In the genomic region with DNA sequence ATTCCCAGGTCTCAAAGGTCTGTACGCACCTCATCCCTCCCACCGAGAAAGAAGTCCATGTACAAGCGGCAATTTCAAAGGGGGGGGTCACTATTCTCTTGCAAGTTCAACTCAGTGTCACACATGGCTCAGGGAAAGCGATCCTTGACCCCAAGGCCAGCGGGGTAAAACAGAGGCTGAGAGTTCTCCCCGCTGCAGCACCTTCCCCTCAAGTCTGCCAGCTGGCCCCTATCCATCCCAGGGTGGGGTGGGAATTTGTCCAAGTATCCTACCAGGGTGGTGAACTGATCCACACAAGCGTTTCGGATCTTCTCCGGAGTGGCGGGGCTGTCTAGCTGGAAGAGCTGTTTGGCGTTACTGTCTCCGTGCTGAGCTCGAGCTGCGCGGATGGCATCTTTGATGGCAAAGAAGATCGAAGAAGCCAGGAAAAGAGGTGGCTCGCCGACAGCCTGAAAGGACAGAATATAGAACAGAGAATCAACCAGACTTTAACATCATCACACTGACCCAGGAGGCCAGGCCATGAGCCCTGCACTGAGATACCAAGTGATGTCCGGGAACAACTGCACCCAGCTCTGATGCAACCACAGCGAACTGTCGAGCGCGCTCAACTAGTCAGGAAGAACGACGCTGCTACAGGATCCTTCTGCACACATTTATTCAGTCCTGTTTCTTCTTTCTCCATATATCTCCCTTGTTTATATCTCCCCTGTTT, we compare ENCODE assay signal across 13 mouse cellular contexts.
DNase-seq lines count a peak whose midpoint lies in the region.
"Had no signal": no experiment of that assay in that cellular context is flagged by ENCODE, and none has a peak within 500 bp of the region (broad histone marks: within the 10 kb centered on the region; RNA-seq: fewer than 3 reads in every experiment).

No protein-coding gene starts in this region.

- intact Hi-C loops in left cerebral cortex, postnatal 4 days (cut with DNase I), result loop anchor here (10.0 kb wide), 1 partner anchor 1021 kb away; no protein-coding TSS in a partner anchor

- DNase-seq in embryo, embryonic 10.5 days (ENCODE audit: low spot score), result peak; percentile 1
- no peak for DNase-seq in embryo, embryonic 9.5 days (ENCODE audit: extremely low spot score)
- peak; percentile 31 for DNase-seq in left cerebral cortex, postnatal 4 days
- no peak for DNase-seq in left cerebral cortex, adult 9 months (ENCODE audit: low spot score in 2 of 2)
- peak; percentile 43 to 52 for DNase-seq in adrenal gland, postnatal 36 days
- peak; percentile 90 to 92 for DNase-seq in kidney, postnatal 36 days
- no peak for DNase-seq in lung, postnatal 25 days (ENCODE audit: low spot score)
- DNase-seq: B cell, adult 2 months; cerebellum, adult 8-10 months; embryo, embryonic 11 days; heart, adult 2 months; right cerebral cortex, adult 18-20 months; thymus, adult 2 months had no signal

Comparison
In these comparisons a context has a peak if more than half of its experiments do, and no peak if none do; other contexts are left out.
1. DNase-seq: peak in embryo, embryonic 10.5 days (single experiment), left cerebral cortex, postnatal 4 days (single experiment), adrenal gland, postnatal 36 days (2 of 2) and kidney, postnatal 36 days (2 of 2); none in embryo, embryonic 9.5 days (single experiment), left cerebral cortex, adult 9 months (0 of 2) and lung, postnatal 25 days (single experiment).